Mouse (Mus musculus) frontal cortex, postnatal 36 days (tissue): ENCODE measurements around the gene Eddm3b.

ENCODE experiments used
- DNase-seq, 2 experiments: peaks; one replicate each; pipeline ENCODE4 v3.0.0; 2022; ENCODE audit warnings: low spot score in 2 of 2

Gene Eddm3b

DNA sequence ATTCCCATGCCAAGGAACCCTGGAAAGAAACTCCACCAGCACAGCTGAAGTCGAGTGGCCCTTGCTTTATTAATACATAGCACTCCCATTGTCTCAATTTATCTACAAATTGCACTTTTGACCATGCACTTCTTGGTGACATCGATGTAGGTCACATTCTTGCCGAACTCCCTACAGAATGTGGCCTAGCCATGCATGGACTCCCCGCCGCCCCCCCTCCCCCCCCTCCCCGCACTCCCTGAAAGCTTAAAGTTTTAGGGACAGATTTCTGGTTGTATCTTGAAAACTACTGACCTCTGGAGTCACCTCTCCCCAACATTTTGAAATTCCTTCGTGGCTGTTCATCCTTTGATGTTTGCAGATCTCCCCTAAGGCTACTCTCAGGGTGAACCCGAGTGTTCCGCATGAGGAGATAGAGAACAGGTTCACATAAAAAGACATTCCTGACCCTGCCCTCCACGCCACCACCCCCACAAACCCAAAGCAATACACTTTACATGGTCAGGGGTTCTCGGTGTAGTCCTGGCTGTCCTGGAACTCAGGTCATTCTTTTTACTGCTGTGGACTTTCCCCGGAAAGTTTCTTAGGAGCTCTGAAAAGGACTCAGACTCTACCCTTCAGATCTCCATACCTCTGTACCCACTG is at the start of gene Eddm3b:
Eddm3b (plus strand) TSS at position 511 of the 645 bp plus-strand sequence.
- no peak for DNase-seq

GRCm38 (mm10) chr14:51068956-51069355 is 45.3 kb upstream of the Eddm3b start:
- no peak for DNase-seq

DNA sequence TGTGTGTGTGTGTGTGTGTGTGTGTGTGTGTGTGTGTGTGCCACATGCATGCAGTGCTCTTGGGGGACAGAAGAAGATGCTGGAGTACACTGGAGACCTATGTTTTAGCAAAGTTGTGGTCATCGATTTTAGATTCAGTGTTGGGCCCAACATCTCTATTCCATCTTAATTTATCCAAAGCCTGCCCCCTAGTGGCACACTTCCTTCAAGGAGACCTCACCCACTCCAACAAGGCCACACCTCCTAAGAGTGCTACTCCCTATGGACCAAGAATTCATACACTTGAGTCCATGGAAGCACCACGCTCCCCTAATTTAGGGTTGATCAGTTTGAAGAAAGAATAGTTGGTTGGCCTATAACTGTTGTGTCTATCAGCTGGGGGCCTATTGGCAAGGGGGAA is 44.6 kb upstream of the Eddm3b start:
- DNase-seq, result no peak

DNA sequence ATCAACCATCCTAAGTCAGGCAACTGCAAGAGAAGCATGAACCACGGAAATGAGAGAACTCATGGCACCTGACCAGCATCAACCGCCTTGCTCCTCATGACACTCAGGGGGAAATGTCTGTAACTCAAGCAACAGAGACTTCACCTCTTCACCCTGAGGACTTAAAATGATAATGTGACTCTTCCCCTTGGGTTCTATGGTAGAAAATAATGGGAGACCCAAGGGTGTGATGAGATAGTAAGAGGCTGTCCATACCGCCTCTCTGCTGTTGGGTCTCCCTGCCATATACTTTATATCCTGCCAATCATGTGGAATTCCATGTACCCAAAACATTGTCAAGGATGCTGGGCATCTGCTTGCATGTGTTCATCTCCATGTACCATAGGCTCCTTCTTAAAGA is 39.9 kb upstream of the Eddm3b start, which contains the start of gene Olfr750:
Olfr750 (minus strand) TSS at position 101 of the 400 bp plus-strand sequence.
- DNase-seq, result no peak

DNA sequence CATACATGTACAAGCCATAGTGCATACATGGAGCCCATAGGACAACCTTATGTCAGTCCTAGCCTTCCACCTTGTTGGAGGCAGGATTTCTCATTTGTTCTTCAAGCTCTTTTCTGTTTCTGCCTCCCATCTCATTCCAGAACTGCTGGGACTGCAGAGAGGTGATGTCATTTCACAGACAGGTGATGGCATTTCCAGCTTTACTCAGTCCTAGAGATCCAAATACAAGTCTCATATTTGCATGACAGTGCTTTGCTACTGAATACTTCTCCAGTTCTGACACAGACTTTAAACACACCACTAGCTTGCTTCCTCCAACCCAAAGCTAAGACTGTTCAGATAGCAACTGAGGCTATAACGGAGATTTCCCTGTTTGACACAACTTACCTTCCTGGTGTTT is 35.0 kb upstream of the Eddm3b start:
- DNase-seq, result no peak

DNA sequence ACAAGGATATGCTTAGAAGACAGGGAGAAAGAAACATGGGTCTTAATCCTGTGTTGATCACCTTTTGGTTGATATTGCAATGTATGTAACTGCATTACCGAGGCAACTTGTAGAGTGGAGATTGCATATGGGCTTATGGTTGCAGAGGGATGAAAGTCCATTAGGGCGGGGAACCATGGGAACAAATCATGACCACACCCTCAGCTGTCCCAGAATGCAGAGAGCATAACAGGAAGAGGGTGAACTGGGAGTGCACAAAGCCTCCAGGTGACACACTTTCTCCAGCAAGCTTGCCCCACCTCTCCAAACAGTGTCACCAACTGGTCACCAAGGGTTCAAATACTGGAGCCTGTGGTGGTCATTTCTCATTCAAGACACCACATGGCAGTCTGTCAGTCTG is 33.2 kb upstream of the Eddm3b start:
- DNase-seq, result no peak

DNA sequence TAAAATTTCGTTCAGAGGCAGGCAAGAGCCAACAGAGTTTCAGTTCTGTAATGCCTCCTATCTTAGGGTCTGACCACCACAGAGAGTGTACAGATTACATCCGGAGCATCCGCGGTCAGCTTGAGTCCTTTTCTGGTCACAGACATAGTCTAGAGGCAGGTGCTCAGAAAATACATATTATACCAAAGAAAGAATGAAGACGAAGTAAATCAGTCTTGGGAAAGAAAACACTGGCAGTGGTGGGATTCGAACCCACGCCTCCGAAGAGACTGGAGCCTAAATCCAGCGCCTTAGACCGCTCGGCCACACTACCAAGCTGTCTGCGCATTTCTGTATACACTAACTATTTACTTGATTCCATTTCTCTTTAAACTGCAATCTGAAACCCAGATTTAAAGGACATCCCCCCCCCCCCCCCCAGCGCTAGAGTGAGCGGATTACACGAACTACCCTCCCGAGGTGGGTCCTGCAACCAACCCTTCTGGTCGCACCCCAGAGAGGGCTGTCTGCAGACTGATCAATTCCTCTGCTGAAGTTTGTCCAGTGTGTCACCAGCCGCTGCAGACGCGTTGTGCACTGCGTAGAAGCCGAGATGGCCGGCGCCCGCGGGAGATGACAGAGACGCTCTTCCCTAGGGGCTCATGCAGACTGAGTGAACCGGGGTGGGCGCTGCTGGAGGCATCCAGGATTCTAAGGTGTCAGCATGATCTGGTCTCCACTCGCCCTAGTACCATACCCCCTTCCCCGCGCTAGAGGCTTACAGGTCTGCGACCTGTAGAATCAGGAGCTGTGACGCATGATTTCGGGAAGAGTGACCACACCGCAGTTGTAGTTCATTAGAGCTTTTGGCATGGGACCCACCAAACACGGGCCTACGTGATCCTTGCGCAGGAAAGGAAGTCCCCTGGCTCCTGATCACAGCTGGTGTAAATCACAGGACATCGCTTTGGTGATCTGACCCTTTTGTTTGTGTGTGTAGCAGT is 31.3 kb upstream of the Eddm3b start:
- DNase-seq, result peak; percentile 69 to 70

DNA sequence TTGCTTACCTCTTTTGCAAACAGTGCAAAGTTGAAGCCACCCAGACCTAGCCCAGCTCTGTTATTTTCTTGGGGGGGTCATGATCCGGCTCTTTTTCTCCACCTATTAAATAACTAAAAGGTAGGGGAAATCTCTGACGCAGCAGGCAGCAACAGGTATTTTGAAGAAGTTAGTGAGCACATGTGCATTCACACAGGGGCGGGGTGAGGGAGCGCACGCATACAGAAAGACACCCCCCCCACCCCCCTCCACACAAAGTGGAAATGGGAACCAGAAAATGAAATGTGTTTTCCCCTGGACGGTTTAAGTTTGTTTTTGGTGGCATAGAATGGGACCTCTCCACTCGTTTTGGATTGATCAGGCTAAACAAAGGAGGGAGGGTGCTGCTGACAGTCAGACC is 30.4 kb upstream of the Eddm3b start:
- no peak for DNase-seq

- DNase-seq, result no peak
These were observed 29.1 kb upstream of the Eddm3b start for GRCm38 (mm10) chr14:51085086-51085485.

DNA sequence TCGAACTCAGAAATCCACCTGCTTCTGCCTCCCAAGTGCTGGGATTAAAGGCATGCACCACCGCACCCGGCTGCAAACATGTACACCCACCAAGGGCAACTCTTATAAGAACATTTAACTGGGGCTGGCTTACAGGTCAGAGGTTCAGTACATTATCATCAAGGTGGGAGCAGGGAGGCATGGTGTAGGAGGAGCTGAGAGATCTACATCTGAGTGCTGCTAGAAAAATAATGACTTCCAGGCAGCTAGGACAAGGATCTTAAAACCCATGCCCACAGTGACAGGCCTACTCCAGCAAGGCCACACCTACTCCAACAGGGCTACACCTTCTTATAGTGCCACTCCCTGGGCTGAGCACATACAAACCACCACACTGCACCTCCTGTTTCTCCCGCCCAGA is 28.3 kb upstream of the Eddm3b start:
- DNase-seq, result no peak

- no peak for DNase-seq
These were observed 26.5 kb upstream of the Eddm3b start for GRCm38 (mm10) chr14:51087762-51088161.

- peak; percentile 91 to 92 for DNase-seq
These were observed 25.9 kb upstream of the Eddm3b start for GRCm38 (mm10) chr14:51088166-51088969.

GRCm38 (mm10) chr14:51088970-51089673 is 25.1 kb upstream of the Eddm3b start:
- peak; percentile 99 for DNase-seq

- no peak for DNase-seq
These were observed 24.6 kb upstream of the Eddm3b start for GRCm38 (mm10) chr14:51089674-51090076.

GRCm38 (mm10) chr14:51090077-51090781 is 24.0 kb upstream of the Eddm3b start:
- DNase-seq, result peak; percentile 91 to 92

DNA sequence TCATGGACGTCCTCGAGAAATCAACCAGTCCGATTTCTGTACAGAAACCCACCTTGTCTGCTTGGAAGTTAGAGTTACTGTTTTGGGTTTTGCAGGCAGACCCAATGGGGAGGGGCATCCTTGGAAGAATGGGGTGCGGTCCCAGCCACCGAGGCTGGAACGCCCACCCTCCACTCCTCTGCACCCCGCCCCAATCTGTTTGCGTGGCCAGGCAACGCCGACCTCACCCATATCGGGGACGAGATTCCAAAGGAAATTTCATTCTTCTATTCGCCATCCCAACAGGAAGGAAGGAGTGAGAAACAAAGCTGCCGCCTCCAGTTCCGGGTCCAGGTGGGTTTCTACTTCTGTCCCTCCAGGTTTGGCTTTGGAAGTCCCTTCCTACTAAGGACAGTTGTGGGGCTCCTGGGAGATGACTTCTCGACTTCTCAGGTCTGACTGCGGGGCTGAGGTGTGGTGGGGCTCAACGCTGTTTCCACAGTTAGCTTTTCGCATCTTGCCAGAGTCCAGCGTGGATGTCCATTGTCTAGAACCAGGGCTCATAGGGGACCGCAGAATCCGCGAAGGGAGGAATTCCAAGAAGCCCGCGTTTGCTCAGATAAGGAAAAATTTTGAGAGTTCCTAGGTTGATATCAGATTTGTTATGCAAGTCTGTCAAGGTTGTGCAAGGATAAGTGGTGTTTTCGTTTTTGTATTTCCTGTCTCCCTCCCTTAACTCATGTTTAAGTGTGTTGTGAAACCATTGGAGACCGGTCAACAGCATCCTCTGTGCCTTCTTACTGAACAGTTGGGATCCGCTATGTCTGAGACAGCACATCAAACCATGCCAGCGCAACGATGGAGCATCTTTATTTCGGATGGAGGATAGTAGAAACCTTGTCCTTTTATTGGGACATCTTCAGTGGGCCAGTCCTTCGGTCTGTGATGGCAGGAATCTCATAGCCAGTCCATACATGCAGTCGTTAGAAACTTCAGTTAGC is 23.0 kb upstream of the Eddm3b start, which contains the start of the genes Rnase4 and Ang:
Rnase4 (plus strand) TSS at position 157 of the 980 bp plus-strand sequence.
Ang (plus strand) TSS at position 230 of the 980 bp plus-strand sequence.
- no peak for DNase-seq

DNA sequence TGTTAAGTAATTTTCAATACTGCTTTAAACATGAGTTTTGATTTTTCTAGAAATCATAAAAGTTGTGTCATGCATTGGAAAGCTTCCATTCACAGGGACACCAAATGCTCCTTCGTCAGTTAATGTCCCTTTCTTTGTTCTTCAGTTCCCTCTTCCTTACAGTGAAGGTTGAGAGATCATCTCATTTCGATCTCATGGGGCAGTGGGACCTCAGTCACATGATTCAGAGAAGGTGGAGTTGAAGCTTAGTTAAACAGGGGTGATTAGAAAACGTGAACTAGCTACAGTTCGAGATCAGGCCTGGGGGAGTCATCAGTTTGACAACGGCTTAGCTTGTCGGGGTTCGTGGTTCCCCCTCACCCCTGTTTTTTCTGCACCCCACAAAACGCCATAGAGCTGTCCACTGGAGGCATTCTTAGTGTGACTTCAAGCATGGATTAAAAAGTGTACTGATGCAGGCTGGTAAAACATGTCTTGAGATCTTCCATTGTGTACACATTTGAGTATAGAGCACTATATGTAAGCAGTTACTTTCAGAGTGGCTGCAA is 22.1 kb upstream of the Eddm3b start:
- no peak for DNase-seq

DNA sequence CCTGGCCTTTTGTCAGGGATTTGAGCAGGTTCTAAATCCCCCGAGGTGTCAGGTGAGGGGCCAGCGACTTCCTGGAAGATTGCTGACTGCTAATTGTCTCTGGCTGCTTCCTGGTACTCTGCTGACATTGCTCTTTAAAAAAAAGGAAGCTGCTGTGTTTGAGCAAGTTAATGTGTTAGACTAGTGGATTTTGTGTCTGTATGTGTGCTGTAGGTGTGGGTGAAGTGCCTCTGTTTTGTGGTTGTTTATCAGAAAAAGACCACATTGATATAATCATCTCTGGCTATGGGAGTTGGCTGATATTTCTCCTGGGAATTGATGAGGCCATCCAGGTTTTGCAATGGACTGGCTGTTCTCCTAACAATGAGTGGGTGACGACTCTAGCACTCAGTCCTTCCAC is 20.7 kb upstream of the Eddm3b start:
- no peak for DNase-seq
